1 mouse cellular context compared by ENCODE assay signal in the genomic region with DNA sequence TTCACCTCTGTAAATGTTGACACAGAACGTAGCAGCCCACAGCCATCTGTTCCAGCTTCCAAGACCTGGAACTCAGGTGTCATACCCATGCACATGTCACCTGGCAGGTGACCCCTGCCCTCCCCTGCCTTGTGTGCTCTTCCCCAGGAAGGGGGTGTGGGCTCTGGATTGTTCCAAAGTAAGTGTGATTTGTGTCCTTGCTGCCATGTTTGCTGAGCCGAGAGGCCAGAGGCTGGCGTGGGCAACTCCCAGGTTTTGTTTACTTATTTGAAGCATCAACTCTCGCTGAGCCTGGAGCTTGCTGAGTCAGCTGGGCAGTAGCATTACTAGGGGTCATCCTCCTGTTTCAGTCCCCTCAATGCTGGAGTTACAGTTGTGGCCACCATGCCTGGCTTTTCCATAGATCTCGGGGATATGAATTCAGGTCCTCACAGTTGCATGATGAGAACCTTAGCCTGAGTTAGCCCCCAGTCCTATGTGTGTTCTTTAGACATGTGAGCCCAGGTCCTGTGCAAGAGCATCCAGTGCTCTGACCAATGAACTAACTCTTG.
TF ChIP-seq lines count a peak whose summit lies in the region.

Gm48552 (plus strand) TSS at position 501 of the 551 bp plus-strand sequence.

TF ChIP-seq in CH12.LX, 34 proteins besides CTCF, POLR2A, EP300 and RAD21 (continued from another document):
- TF ChIP-seq TCF12 (IDR thresholded peaks at IDR 0.05; ENCODE audit: low read depth, low read length), result no peak
- TF ChIP-seq ETS1 (conservative IDR thresholded peaks at IDR 0.05; ENCODE audit: low read depth, low read length), result no peak
- no peak for TF ChIP-seq GABPA (IDR thresholded peaks at IDR 0.05; ENCODE audit: insufficient replicate concordance, low read depth, low read length)
- TF ChIP-seq ZNF384 (IDR thresholded peaks at IDR 0.05; ENCODE audit: low read depth, low read length), result no peak
- no peak for TF ChIP-seq HCFC1 (IDR thresholded peaks at IDR 0.05; ENCODE audit: low read depth, low read length)
- TF ChIP-seq CHD2 (IDR thresholded peaks at IDR 0.05; ENCODE audit: low read length), result no peak
- TF ChIP-seq IRF4 (IDR thresholded peaks at IDR 0.05; ENCODE audit: low read depth, low read length), result no peak
- no peak for TF ChIP-seq JUN (IDR thresholded peaks at IDR 0.05; ENCODE audit: insufficient read depth, low read depth, low read length)
- no peak for TF ChIP-seq TBP (conservative IDR thresholded peaks at IDR 0.05; ENCODE audit: low read depth, low read length)
- TF ChIP-seq MEF2A (IDR thresholded peaks at IDR 0.05; ENCODE audit: borderline replicate concordance, low read depth, low read length), result no peak
